Mouse (Mus musculus) layer of hippocampus, postnatal 36 days (tissue): ENCODE measurements around the gene Nsun2. TPM values are rescaled to one million over a fixed set of nuclear protein-coding genes. Genes with fewer than 3 reads are reported as not detected.

Source experiments
- DNase-seq, 2 experiments: peaks; one replicate each; pipeline ENCODE4 v3.0.0; 2022
- total RNA-seq, 2 experiments: library from RNA; stranded (reverse); gene quantifications; 2 replicates each; pipeline ENCODE4 v1.2.3; 2021

Nsun2 gene
- total RNA-seq, 2 experiments from 2014 or later: 88.2 to 97.5 TPM

- DNase-seq: no peak
Observed at GRCm38 (mm10) chr13:69636375-69636774, 102.8 kb downstream of the Nsun2 start.

- DNase-seq: no peak
Observed at GRCm38 (mm10) chr13:69636816-69637215, 103.3 kb downstream of the Nsun2 start.

- DNase-seq: no peak
Observed at GRCm38 (mm10) chr13:69637657-69638056, 104.1 kb downstream of the Nsun2 start.

- DNase-seq: no peak
Observed at GRCm38 (mm10) chr13:69638108-69638626, 104.6 kb downstream of the Nsun2 start.

GRCm38 (mm10) chr13:69639251-69639650, 105.7 kb downstream of the Nsun2 start:
- no peak for DNase-seq

GRCm38 (mm10) chr13:69640126-69640525, 106.6 kb downstream of the Nsun2 start:
- DNase-seq: no peak

- DNase-seq: no peak
Observed at GRCm38 (mm10) chr13:69640541-69640940, 107.0 kb downstream of the Nsun2 start.

- no peak for DNase-seq
Observed at GRCm38 (mm10) chr13:69641017-69641416, 107.5 kb downstream of the Nsun2 start.

- no peak for DNase-seq
Observed at GRCm38 (mm10) chr13:69642656-69643216, 109.2 kb downstream of the Nsun2 start.

- no peak for DNase-seq
Observed at GRCm38 (mm10) chr13:69643937-69644336, 110.4 kb downstream of the Nsun2 start.

- no peak for DNase-seq
Observed at GRCm38 (mm10) chr13:69644427-69645166, 111.1 kb downstream of the Nsun2 start.

GRCm38 (mm10) chr13:69645694-69646423, 112.3 kb downstream of the Nsun2 start:
- no peak for DNase-seq

GRCm38 (mm10) chr13:69646481-69646880, 112.9 kb downstream of the Nsun2 start:
- DNase-seq: no peak

GRCm38 (mm10) chr13:69654508-69654907, 121.0 kb downstream of the Nsun2 start:
- DNase-seq: no peak

GRCm38 (mm10) chr13:69672121-69672520, 138.6 kb downstream of the Nsun2 start:
- no peak for DNase-seq

GRCm38 (mm10) chr13:69672565-69672964, 139.0 kb downstream of the Nsun2 start:
- no peak for DNase-seq

- DNase-seq: no peak
Observed at GRCm38 (mm10) chr13:69673197-69673920, 139.8 kb downstream of the Nsun2 start.

GRCm38 (mm10) chr13:69673921-69674618, 140.5 kb downstream of the Nsun2 start:
- DNase-seq: no peak
